Mouse (Mus musculus) forebrain, embryonic 16.5 days (tissue): ENCODE results near the gene Hvcn1. TPM values are rescaled to one million over a fixed set of nuclear protein-coding genes. Genes with fewer than 3 reads are reported as not detected.
"Not testable (repeated sequence)": the region's sequence is repeated elsewhere in the genome, so short reads cannot be mapped to it uniquely, and the experiment has no call there.

Experiments used
- ATAC-seq: fragments of 200-750 bp; cut with Nextera tagmentation; 2 replicates; pipeline ENCODE4 v1.8.0; 2017; ENCODE audit warnings: mild to moderate bottlenecking, moderate library complexity
- H3K27ac ChIP-seq: fragments of 300-500 bp; sonication (generic); 2 replicates; pipeline ENCODE4 v1.5.1; 2014; ENCODE audit warnings: low read length, control low read depth
- H3K27me3 ChIP-seq: fragments of 300-500 bp; sonication (generic); replicated peaks from 2 replicates; pipeline ENCODE4 v1.6.1; 2014; ENCODE audit warnings: low read length; ENCODE audit not compliant: control insufficient read depth, insufficient read depth
- H3K36me3 ChIP-seq: fragments of 300-500 bp; sonication (generic); 2 replicates; pipeline ENCODE4 v1.6.1; 2014; ENCODE audit not compliant: control insufficient read depth, insufficient read depth
- H3K4me1 ChIP-seq: fragments of 300-500 bp; sonication (generic); replicated peaks from 2 replicates; pipeline ENCODE4 v1.6.1; 2014; ENCODE audit warnings: low read length; ENCODE audit not compliant: control insufficient read depth, insufficient read depth
- H3K4me2 ChIP-seq: fragments of 300-500 bp; sonication (generic); 2 replicates; pipeline ENCODE4 v1.6.1; 2014; ENCODE audit warnings: mild to moderate bottlenecking, low read length, control low read depth
- H3K4me3 ChIP-seq: fragments of 300-500 bp; sonication (generic); replicated peaks from 2 replicates; pipeline ENCODE4 v1.5.1; 2014; ENCODE audit warnings: mild to moderate bottlenecking, low read length, control low read depth
- H3K9ac ChIP-seq: fragments of 300-500 bp; sonication (generic); replicated peaks from 2 replicates; pipeline ENCODE4 v1.6.1; 2014; ENCODE audit warnings: low read depth, low read length, control low read depth
- H3K9me3 ChIP-seq: fragments of 300-500 bp; sonication (generic); 2 replicates; pipeline ENCODE4 v1.6.1; 2016; ENCODE audit warnings: low read length; ENCODE audit not compliant: control insufficient read depth
- WGBS: fragments of 180-500 bp; shearing (Covaris S2); extraction: QIAGEN DNeasy Blood & Tissue Kit; methylation state at CpG from one replicate; pipeline ENCODE4 v1.1.7; 2014; 5-methylcytosine and 5-hydroxymethylcytosine counted together
- polyA plus RNA-seq: library from polyadenylated mRNA; unstranded; fragments of >200 nt; fragmentation: Nextera tagmentation; extraction: Ambion mirVana; gene quantifications from 2 replicates; pipeline ENCODE4 v1.2.1, GENCODE M21; 2015

Gene Hvcn1
- polyA plus RNA-seq, 1 experiment from 2014 or later: 1.2 TPM

DNA sequence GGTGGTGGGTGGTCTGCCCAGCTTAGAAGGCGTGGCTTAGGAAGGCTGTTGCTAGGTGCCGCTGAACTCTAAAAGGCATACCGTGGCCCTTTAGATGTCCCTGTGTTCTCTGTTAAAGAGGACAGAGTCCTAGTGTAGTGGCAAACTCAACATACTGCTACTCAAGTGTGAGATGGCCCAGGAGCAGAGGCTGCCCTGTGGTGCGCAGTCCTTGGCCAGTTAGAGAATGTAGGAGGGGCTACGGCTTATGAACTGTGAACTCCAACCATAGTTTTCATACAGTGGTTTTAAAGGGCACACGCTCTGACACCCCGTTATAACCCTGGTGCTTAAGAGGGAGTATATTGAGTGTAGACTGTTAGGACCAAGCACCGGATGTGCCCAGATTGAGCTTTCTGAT, 35.5 kb upstream of the Hvcn1 start:
- H3K27me3 ChIP-seq: no peaks in the 10 kb centered on the region
- no peak for ATAC-seq

DNA sequence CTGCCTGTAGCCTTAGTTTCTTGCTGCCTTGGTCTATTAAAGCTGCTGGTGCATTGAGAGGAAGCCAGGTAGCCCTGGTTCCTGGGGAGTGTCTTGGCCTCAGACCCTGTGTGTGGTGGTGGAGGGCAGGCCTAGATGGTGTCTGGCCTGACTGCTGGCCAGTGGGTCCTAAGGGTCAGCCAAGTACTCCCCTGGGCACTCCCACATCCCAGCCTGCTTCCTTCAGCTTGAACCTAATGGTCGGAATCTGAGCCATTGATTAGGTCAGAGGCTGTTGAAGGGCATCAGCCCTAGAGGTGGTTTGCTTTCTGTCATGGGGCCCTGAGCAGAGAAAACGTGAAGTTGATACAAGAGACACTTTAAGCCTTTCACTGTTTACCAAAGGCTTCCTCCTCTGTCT, 31.2 kb upstream of the Hvcn1 start:
- Histone ChIP-seq H3K9ac (no peak overlapping the region), H3K4me2 (no peak overlapping the region), H3K9me3 (no peaks in the 10 kb centered on the region), H3K27me3 (no peaks in the 10 kb centered on the region), H3K27ac (no peak overlapping the region), H3K4me3 (no peak overlapping the region), H3K4me1 (no peaks in the 10 kb centered on the region), H3K36me3 (peaks cover 28% of the 10 kb centered on the region)
- WGBS: 79% methylated on average over 2 of the region's 2 CpGs
- no peak for ATAC-seq

More for the DNA sequence above, 35.5 kb upstream of the Hvcn1 start:
- no peak overlapping the region for H3K27ac ChIP-seq
- no peak overlapping the region for H3K9ac ChIP-seq
- H3K4me3 ChIP-seq: no peak overlapping the region
- WGBS: 88% methylated on average over 8 of the region's 8 CpGs
- H3K36me3 ChIP-seq: peaks cover 40% of the 10 kb centered on the region
- no peak overlapping the region for H3K4me2 ChIP-seq
- H3K9me3 ChIP-seq: no peaks in the 10 kb centered on the region
- H3K4me1 ChIP-seq: peaks cover 18% of the 10 kb centered on the region

DNA sequence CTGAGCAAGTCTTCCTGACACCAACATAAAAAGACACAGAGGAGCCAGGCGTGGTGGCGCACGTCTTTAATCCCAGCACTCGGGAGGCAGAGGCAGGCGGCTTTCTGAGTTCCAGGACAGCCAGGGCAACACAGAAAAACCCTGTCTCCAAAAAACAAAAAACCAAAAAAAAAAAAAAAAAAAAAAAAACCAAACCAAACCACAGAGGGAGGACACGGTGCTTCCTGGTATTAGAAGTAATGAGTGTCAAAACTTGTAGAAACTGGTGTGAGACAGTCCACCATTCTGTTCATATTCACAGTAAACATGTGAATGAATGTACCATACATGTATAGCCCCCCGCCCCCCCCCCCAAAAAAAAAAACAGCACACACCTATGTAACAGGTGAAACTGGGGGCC, 30.6 kb upstream of the Hvcn1 start:
- H3K9ac ChIP-seq: no peak overlapping the region
- no peak overlapping the region for H3K4me2 ChIP-seq
- no peaks in the 10 kb centered on the region for H3K4me1 ChIP-seq
- no peak overlapping the region for H3K27ac ChIP-seq
- 83% methylated on average over 7 of the region's 7 CpGs for WGBS
- no peaks in the 10 kb centered on the region for H3K27me3 ChIP-seq
- no peak for ATAC-seq
- H3K4me3 ChIP-seq: no peak overlapping the region
- H3K36me3 ChIP-seq: peaks cover 22% of the 10 kb centered on the region
- no peaks in the 10 kb centered on the region for H3K9me3 ChIP-seq

DNA sequence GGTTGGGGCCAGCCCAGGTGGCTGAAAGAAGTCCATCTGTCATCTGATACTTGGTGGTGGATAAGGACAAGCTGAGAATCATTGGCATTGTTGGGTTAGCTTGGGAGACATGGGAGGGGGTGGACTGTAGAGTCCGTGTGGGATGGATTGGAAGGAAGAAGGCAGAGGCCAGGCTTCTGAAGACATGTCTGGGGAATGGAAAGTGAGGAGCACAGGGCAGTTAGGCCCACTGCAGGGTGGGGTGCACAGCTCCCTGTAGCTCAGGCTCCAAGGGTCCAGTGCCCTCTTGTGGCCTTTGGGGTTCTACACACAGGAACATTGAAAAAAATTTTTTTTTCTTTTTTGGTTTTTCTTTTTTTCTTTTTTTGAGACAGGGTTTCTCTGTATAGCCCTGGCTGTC, 30.2 kb upstream of the Hvcn1 start:
- Histone ChIP-seq H3K4me3 (no peak overlapping the region), H3K9ac (no peak overlapping the region), H3K36me3 (peaks cover 19% of the 10 kb centered on the region), H3K4me1 (no peaks in the 10 kb centered on the region), H3K27me3 (no peaks in the 10 kb centered on the region), H3K27ac (no peak overlapping the region), H3K9me3 (no peaks in the 10 kb centered on the region), H3K4me2 (no peak overlapping the region)
- WGBS: 36% methylated on average over 1 of the region's 1 CpGs
- no peak for ATAC-seq

DNA sequence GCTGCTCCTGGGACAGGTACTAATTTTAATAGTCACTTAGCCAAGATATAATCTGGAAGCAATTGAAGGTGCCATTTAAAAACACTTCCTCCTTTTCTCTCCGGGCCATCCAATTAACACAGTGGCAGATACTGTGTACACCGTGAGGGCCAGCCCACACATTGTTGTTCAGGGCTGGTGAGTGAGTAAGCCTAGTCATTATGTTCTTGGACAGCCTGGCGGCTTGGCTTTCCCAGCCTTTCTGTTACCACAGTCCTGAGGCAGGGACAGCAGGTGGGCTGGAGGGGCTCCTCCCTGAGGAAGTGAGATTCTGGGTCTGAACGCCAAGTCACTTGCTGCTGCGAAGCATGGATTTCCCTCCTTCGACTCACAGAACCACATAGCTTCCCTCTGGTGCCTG, 26.9 kb upstream of the Hvcn1 start:
- WGBS: 37% methylated on average over 6 of the region's 6 CpGs
- ATAC-seq: peak; percentile 33; the same call in 1 of the 2 replicates

DNA sequence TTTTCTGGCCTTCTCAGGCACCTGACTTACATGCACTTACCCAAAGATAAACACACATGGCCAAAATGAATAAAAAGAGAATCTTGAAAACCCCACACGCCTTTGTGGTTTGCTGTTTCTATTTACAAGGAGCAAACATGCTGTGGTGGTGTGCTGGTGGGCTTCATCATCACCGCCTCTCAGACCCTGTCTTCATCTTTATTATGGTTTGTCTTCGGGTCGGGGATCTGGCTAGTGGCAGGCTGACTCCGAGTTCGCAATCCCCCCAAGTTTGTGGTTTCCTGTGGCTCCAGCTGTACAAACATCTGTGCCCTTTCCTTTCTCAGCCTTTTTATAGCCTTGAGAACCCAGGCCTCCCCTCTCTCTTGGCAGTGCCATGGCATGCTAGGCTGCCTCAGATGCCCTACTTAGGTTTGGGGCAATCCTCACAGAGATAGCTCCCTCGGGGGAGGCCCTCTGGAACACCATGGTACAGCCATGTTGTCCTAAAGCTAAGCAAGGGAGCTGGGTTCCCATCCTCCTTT, 22.3 kb upstream of the Hvcn1 start:
- no peak for ATAC-seq
- Histone ChIP-seq H3K36me3 (no peaks in the 10 kb centered on the region), H3K27me3 (no peaks in the 10 kb centered on the region), H3K4me3 (no peak overlapping the region), H3K4me2 (no peak overlapping the region), H3K9me3 (no peaks in the 10 kb centered on the region), H3K4me1 (no peaks in the 10 kb centered on the region), H3K9ac (no peak overlapping the region), H3K27ac (no peak overlapping the region)
- 97% methylated on average over 7 of the region's 7 CpGs for WGBS

More for the DNA sequence above, 26.9 kb upstream of the Hvcn1 start:
- H3K4me2 ChIP-seq: no peak overlapping the region
- no peaks in the 10 kb centered on the region for H3K4me1 ChIP-seq
- H3K4me3 ChIP-seq: no peak overlapping the region
- no peak overlapping the region for H3K27ac ChIP-seq
- no peak overlapping the region for H3K9ac ChIP-seq
- H3K27me3 ChIP-seq: no peaks in the 10 kb centered on the region
- no peaks in the 10 kb centered on the region for H3K9me3 ChIP-seq
- H3K36me3 ChIP-seq: peaks cover 5% of the 10 kb centered on the region

DNA sequence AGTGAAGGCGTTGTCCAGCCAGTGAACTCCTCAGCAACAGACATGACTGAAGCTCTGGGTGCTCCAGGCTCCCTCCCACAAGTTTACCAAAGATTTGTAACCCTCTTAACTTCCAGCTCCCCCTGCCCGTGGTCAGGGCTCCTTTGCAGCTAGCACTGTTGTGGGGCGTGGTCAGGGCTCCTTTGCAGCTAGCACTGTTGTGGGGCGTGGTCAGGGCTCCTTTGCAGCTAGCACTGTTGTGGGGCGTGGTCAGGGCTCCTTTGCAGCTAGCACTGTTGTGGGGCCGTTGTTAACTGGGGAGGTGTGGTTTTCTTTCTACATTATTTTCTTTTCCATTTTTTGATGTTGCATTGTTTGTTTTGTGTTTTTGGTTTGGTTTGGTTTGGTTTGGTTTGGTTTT, 21.7 kb upstream of the Hvcn1 start:
- H3K27ac ChIP-seq, H3K27me3 ChIP-seq, H3K4me2 ChIP-seq, H3K9ac ChIP-seq, ATAC-seq, H3K9me3 ChIP-seq, H3K4me3 ChIP-seq, H3K4me1 ChIP-seq, H3K36me3 ChIP-seq: not testable (repeated sequence)
- 97% methylated on average over 6 of the region's 6 CpGs for WGBS

DNA sequence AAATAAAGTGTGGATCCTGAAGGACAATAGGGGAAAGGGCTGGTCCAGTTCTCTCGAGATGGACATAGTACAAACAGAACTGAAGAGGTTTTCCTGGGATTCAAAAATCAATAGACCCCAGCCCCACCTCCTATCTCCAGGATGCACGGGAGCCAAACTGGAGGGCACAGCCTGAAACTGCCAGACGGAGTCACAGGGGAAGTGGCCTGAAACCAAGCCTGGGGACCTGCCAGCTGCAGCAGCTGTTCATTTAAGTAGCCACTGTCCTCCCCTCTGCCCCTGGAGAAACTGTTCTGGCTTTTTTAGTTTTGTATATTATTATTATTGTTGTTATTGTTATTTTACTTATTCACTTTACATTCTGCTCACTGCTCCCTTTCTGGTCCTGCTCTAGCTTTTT, 17.5 kb upstream of the Hvcn1 start:
- ATAC-seq: no peak
- H3K4me3 ChIP-seq: no peak overlapping the region
- no peak overlapping the region for H3K27ac ChIP-seq
- no peaks in the 10 kb centered on the region for H3K27me3 ChIP-seq
- no peaks in the 10 kb centered on the region for H3K36me3 ChIP-seq
- no peaks in the 10 kb centered on the region for H3K4me1 ChIP-seq
- WGBS: 57% methylated on average over 3 of the region's 3 CpGs
- no peak overlapping the region for H3K9ac ChIP-seq
- H3K9me3 ChIP-seq: no peaks in the 10 kb centered on the region
- no peak overlapping the region for H3K4me2 ChIP-seq

DNA sequence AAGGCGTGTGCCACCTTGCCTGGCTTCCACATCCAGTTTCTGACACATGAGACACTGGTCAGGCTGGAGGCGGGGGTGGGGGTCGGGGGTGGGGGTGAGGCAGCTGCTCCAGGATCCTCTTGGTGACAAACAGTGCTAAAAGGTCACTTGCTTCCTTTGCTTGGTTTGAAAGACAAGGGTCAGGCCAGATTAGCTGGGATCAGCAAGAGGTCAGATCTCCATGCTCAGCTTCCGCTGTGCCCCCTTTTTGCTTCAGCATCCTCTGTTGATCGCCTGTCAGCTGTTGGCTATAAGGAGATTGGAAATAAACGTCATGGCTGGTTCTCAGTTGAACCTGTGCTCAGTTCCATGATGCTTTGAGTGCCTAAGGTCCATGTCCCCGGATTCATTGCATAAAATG, 16.1 kb upstream of the Hvcn1 start:
- ATAC-seq: no peak
- no peaks in the 10 kb centered on the region for H3K27me3 ChIP-seq

More for the DNA sequence above, 16.1 kb upstream of the Hvcn1 start:
- H3K36me3 ChIP-seq: no peaks in the 10 kb centered on the region
- H3K27ac ChIP-seq: no peak overlapping the region
- H3K9ac ChIP-seq: no peak overlapping the region
- H3K4me2 ChIP-seq: no peak overlapping the region
- H3K4me1 ChIP-seq: no peaks in the 10 kb centered on the region
- 63% methylated on average over 7 of the region's 7 CpGs for WGBS
- H3K4me3 ChIP-seq: no peak overlapping the region
- H3K9me3 ChIP-seq: no peaks in the 10 kb centered on the region
